Mouse (Mus musculus) cerebellum, adult 2 months (tissue): ENCODE measurements around the gene Rpl7a. TPM values are rescaled to one million over a fixed set of nuclear protein-coding genes. Genes with fewer than 3 reads are reported as not detected.
"Not testable (repeated sequence)": the region's sequence is repeated elsewhere in the genome, so short reads cannot be mapped to it uniquely, and the experiment has no call there.

Experiments
- DNase-seq, 2 experiments: peaks; one replicate each; pipeline ENCODE4 v3.0.0; 2021
- H3K27ac ChIP-seq: fragments of 200-500 bp; 2 replicates; pipeline ENCODE4 v1.5.1; 2012; ENCODE audit warnings: low read length, control low read depth, inconsistent platforms; ENCODE audit not compliant: insufficient read depth
- H3K27me3 ChIP-seq: fragments of 200-500 bp; 2 replicates; pipeline ENCODE4 v1.6.1; 2012; ENCODE audit warnings: inconsistent platforms, mild to moderate bottlenecking, low read length, moderate library complexity; ENCODE audit not compliant: control insufficient read depth, insufficient read depth
- H3K4me1 ChIP-seq: fragments of 200-500 bp; 2 replicates; pipeline ENCODE4 v1.6.1; 2011; ENCODE audit warnings: low read length; ENCODE audit not compliant: control insufficient read depth, insufficient read depth
- H3K4me3 ChIP-seq: fragments of 200-500 bp; replicated peaks from 2 replicates; pipeline ENCODE3; 2011; ENCODE audit warnings: mild to moderate bottlenecking, low read depth, low read length, control low read depth; ENCODE audit not compliant: insufficient read depth
- CTCF ChIP-seq: fragments of 200-500 bp; IDR thresholded peaks from 2 replicates; pipeline ENCODE4 v1.5.1; 2011; ENCODE audit warnings: low read depth, mild to moderate bottlenecking, control low read depth, low read length, moderate library complexity, borderline replicate concordance; ENCODE audit not compliant: insufficient read depth
- POLR2A ChIP-seq: fragments of 200-500 bp; IDR thresholded peaks from 2 replicates; pipeline ENCODE4 v1.6.1; 2011; ENCODE audit warnings: low read length, control low read depth, borderline replicate concordance; ENCODE audit not compliant: insufficient read depth
- WGBS: fragments of 180-500 bp; shearing (Covaris S2); methylation state at CpG from one replicate; pipeline ENCODE4 v1.1.7; 2018; 5-methylcytosine and 5-hydroxymethylcytosine counted together
- polyA plus RNA-seq: library from polyadenylated mRNA; depleted of rRNA; stranded (reverse); fragments of >200 nt; gene quantifications from 2 replicates; pipeline ENCODE4 v1.2.3, GENCODE M21; 2012; rRNA removed

Rpl7a gene
- 670 and 676 TPM in 2 replicates for polyA plus RNA-seq

GRCm38 (mm10) chr2:26910124-26910993 lies at the start of gene Rpl7a, which contains the start of gene Med22:
Rpl7a (plus strand) TSS chr2:26910764.
Med22 (minus strand) TSS chr2:26910677.
- Histone ChIP-seq H3K27me3 (no peaks in the 10 kb centered on the region), H3K27ac (peak within 1 kb of the TSS; percentile 42), H3K4me1 (peaks cover 6% of the 10 kb centered on the region), H3K4me3 (peak within 1 kb of the TSS; percentile 95)
- TF ChIP-seq CTCF, result no peak
- TF ChIP-seq POLR2A, result peak; percentile 89
- DNase-seq, result peak; percentile 99 to 100
- under 1% methylated on average over 73 of the region's 74 CpGs for WGBS

- 81% methylated on average over 3 of the region's 3 CpGs for WGBS
- Histone ChIP-seq H3K4me3 (no peak overlapping the region), H3K27me3 (no peaks in the 10 kb centered on the region), H3K4me1 (no peaks in the 10 kb centered on the region), H3K27ac (no peak overlapping the region)
- TF ChIP-seq CTCF (no peak), POLR2A (no peak)
- no peak for DNase-seq
Measured at GRCm38 (mm10) chr2:26862856-26863255, 47.7 kb upstream of the Rpl7a start.

- Histone ChIP-seq H3K27me3 (no peaks in the 10 kb centered on the region), H3K27ac (no peak within 1 kb of the TSS), H3K4me1 (no peaks in the 10 kb centered on the region), H3K4me3 (no peak within 1 kb of the TSS)
- TF ChIP-seq CTCF (no peak), POLR2A (no peak)
- 69% methylated on average over 3 of the region's 3 CpGs for WGBS
- DNase-seq, result no peak
Measured at GRCm38 (mm10) chr2:26864879-26865278, 45.7 kb upstream of the Rpl7a start, which contains the start of gene Abo. Abo (minus strand) TSS chr2:26864979.

- no peak for TF ChIP-seq CTCF
- TF ChIP-seq POLR2A, result no peak
- Histone ChIP-seq H3K27me3 (no peaks in the 10 kb centered on the region), H3K4me1 (no peaks in the 10 kb centered on the region), H3K27ac (no peak overlapping the region), H3K4me3 (no peak overlapping the region)
- no peak for DNase-seq
- WGBS, result 72% methylated on average over 6 of the region's 6 CpGs
Measured at GRCm38 (mm10) chr2:26870666-26871065, 39.9 kb upstream of the Rpl7a start.

GRCm38 (mm10) chr2:26878571-26878970 lies 32.0 kb upstream of the Rpl7a start:
- no peak for TF ChIP-seq CTCF
- no peak for TF ChIP-seq POLR2A
- no peak for DNase-seq
- Histone ChIP-seq H3K4me3 (no peak overlapping the region), H3K4me1 (no peaks in the 10 kb centered on the region), H3K27ac (no peak overlapping the region), H3K27me3 (no peaks in the 10 kb centered on the region)

GRCm38 (mm10) chr2:26885541-26885940 lies 25.0 kb upstream of the Rpl7a start:
- WGBS, result 85% methylated on average over 2 of the region's 2 CpGs
- not testable (repeated sequence) for H3K27ac ChIP-seq, H3K4me1 ChIP-seq, H3K4me3 ChIP-seq, H3K27me3 ChIP-seq, DNase-seq

GRCm38 (mm10) chr2:26886170-26886569 lies 24.4 kb upstream of the Rpl7a start:
- H3K4me1 ChIP-seq, H3K27ac ChIP-seq, DNase-seq, H3K27me3 ChIP-seq, H3K4me3 ChIP-seq: not testable (repeated sequence)
- 31% methylated on average over 4 of the region's 4 CpGs for WGBS

GRCm38 (mm10) chr2:26895898-26896297 lies 14.7 kb upstream of the Rpl7a start:
- TF ChIP-seq POLR2A (no peak), CTCF (no peak)
- no peaks in the 10 kb centered on the region for H3K27me3 ChIP-seq
- H3K4me1 ChIP-seq, result no peaks in the 10 kb centered on the region
- no peak for DNase-seq
- 85% methylated on average over 4 of the region's 4 CpGs for WGBS
- H3K4me3 ChIP-seq, result no peak overlapping the region
- H3K27ac ChIP-seq, result no peak overlapping the region
